In genomic region chrX:138919030-138919429, GRCm38 (mm10) we compare ENCODE assay signal across 29 mouse cellular contexts. TPM values are rescaled to one million over a fixed set of nuclear protein-coding genes. Genes with fewer than 3 reads are reported as not detected.
A peak's percentile ranks its signal among the peaks of the same experiment; 100 is the strongest.
DNase-seq lines count a peak whose midpoint lies in the region; ATAC-seq and TF ChIP-seq lines count a peak whose summit lies in the region.
"Had no signal": no experiment of that assay in that cellular context is flagged by ENCODE, and none has a peak within 500 bp of the region (broad histone marks: within the 10 kb centered on the region; RNA-seq: fewer than 3 reads in every experiment).

No protein-coding gene starts in this region.

- peak; percentile 35; the same call in 1 of the 2 replicates for TF ChIP-seq CTCF in intestine, postnatal 0 days (IDR thresholded peaks at IDR 0.05; ENCODE audit: low read depth)
- peak; percentile 56 for TF ChIP-seq CTCF in ES-Bruce4 (IDR thresholded peaks at IDR 0.05; ENCODE audit: low read depth, low read length)

- H3K27me3 ChIP-seq in intestine, postnatal 0 days (replicated peaks; ENCODE audit: control insufficient read depth, insufficient read depth, low read length), result peaks cover 3% of the 10 kb centered on the region; the same call in 1 of the 2 replicates
- no peaks in the 10 kb centered on the region for H3K27me3 ChIP-seq in intestine, embryonic 15.5 days (replicated peaks)
- H3K27me3 ChIP-seq in ES-Bruce4 (ENCODE audit: control insufficient read depth, insufficient read depth, low read length, poor library complexity, severe bottlenecking), result no peaks in the 10 kb centered on the region; the same call in 1 of the 2 replicates
- peaks cover 3% of the 10 kb centered on the region; the same call in 1 of the 2 replicates for H3K27me3 ChIP-seq in liver, embryonic 11.5 days (replicated peaks; ENCODE audit: control insufficient read depth, insufficient read depth, low read length)
- H3K27me3 ChIP-seq: stomach, embryonic 15.5 days had no signal

- no peak for TF ChIP-seq EP300 in ES-Bruce4 (IDR thresholded peaks at IDR 0.05; ENCODE audit: insufficient read depth, low read depth, low read length)

- H3K4me3 ChIP-seq in intestine, postnatal 0 days (ENCODE audit: low read depth, low read length), result no peak overlapping the region
- H3K4me3 ChIP-seq in intestine, embryonic 15.5 days (replicated peaks), result no peak overlapping the region
- no peak overlapping the region for H3K4me3 ChIP-seq in ES-Bruce4 (ENCODE audit: low read depth, low read length)
- H3K4me3 ChIP-seq in liver, embryonic 11.5 days (ENCODE audit: low read depth, low read length), result no peak overlapping the region
- H3K4me3 ChIP-seq: embryonic facial prominence, embryonic 12.5 days; erythroblast, embryonic 14.5 days; forebrain, embryonic 13.5 days; hindbrain, embryonic 10.5 days; layer of hippocampus, adult 2 months; limb, embryonic 12.5 days; liver, embryonic 12.5 days; myocyte; stomach, embryonic 15.5 days had no signal

- no peak overlapping the region for H3K4me2 ChIP-seq in intestine, postnatal 0 days (replicated peaks; ENCODE audit: low read depth)
- H3K4me2 ChIP-seq in intestine, embryonic 15.5 days (replicated peaks), result no peak overlapping the region
- no peak overlapping the region for H3K4me2 ChIP-seq in liver, embryonic 11.5 days
- H3K4me2 ChIP-seq: embryonic facial prominence, embryonic 12.5 days; forebrain, embryonic 13.5 days; limb, embryonic 12.5 days; liver, embryonic 12.5 days; stomach, embryonic 15.5 days had no signal

- TF ChIP-seq POLR2A in ES-Bruce4 (IDR thresholded peaks at IDR 0.05; ENCODE audit: insufficient read depth, low read length), result no peak

- no peaks in the 10 kb centered on the region for H3K9me3 ChIP-seq in intestine, postnatal 0 days (ENCODE audit: control insufficient read depth)
- no peaks in the 10 kb centered on the region for H3K9me3 ChIP-seq in intestine, embryonic 15.5 days
- H3K9me3 ChIP-seq in ES-Bruce4 (replicated peaks; ENCODE audit: control insufficient read depth, insufficient read depth, low read length, poor library complexity, severe bottlenecking), result no peaks in the 10 kb centered on the region
- H3K9me3 ChIP-seq in liver, embryonic 11.5 days (ENCODE audit: control insufficient read depth, low read length), result no peaks in the 10 kb centered on the region
- H3K9me3 ChIP-seq: embryonic facial prominence, embryonic 12.5 days; forebrain, embryonic 13.5 days; hindbrain, embryonic 10.5 days; limb, embryonic 12.5 days; liver, embryonic 12.5 days; stomach, embryonic 15.5 days had no signal

- no peaks in the 10 kb centered on the region for H3K36me3 ChIP-seq in intestine, postnatal 0 days (ENCODE audit: control insufficient read depth, insufficient read depth)
- no peaks in the 10 kb centered on the region for H3K36me3 ChIP-seq in intestine, embryonic 15.5 days
- H3K36me3 ChIP-seq in ES-Bruce4 (ENCODE audit: control insufficient read depth, insufficient read depth, low read length, poor library complexity, severe bottlenecking), result no peaks in the 10 kb centered on the region
- H3K36me3 ChIP-seq in liver, embryonic 11.5 days (ENCODE audit: control insufficient read depth, insufficient read depth, low read length), result no peaks in the 10 kb centered on the region
- H3K36me3 ChIP-seq: embryonic facial prominence, embryonic 12.5 days; hindbrain, embryonic 10.5 days; limb, embryonic 12.5 days; liver, embryonic 12.5 days; stomach, embryonic 15.5 days had no signal

- no peak for ATAC-seq in intestine, postnatal 0 days
- no peak for ATAC-seq in intestine, embryonic 15.5 days
- ATAC-seq in liver, embryonic 11.5 days (replicated peaks; ENCODE audit: low FRiP score), result no peak
- ATAC-seq: forebrain, embryonic 13.5 days; liver, embryonic 12.5 days had no signal

- no peaks in the 10 kb centered on the region for H3K4me1 ChIP-seq in intestine, postnatal 0 days (replicated peaks; ENCODE audit: control insufficient read depth, insufficient read depth, low read length)
- no peaks in the 10 kb centered on the region for H3K4me1 ChIP-seq in intestine, embryonic 15.5 days (replicated peaks)
- H3K4me1 ChIP-seq in ES-Bruce4 (ENCODE audit: control insufficient read depth, insufficient read depth, low read length), result no peaks in the 10 kb centered on the region
- no peaks in the 10 kb centered on the region for H3K4me1 ChIP-seq in liver, embryonic 11.5 days (replicated peaks; ENCODE audit: control insufficient read depth, insufficient read depth, low read length)
- H3K4me1 ChIP-seq: embryonic facial prominence, embryonic 12.5 days; forebrain, embryonic 13.5 days; hindbrain, embryonic 10.5 days; limb, embryonic 12.5 days; liver, embryonic 12.5 days; stomach, embryonic 15.5 days had no signal

- no peak overlapping the region for H3K9ac ChIP-seq in intestine, postnatal 0 days (ENCODE audit: low read depth, low read length)
- no peak overlapping the region for H3K9ac ChIP-seq in intestine, embryonic 15.5 days
- no peak overlapping the region for H3K9ac ChIP-seq in ES-Bruce4 (ENCODE audit: low read depth, poor library complexity, severe bottlenecking)
- H3K9ac ChIP-seq in liver, embryonic 11.5 days (ENCODE audit: low read depth, low read length), result no peak overlapping the region
- H3K9ac ChIP-seq: embryonic facial prominence, embryonic 12.5 days; forebrain, embryonic 13.5 days; limb, embryonic 12.5 days; liver, embryonic 12.5 days; stomach, embryonic 15.5 days had no signal

- DNase-seq in embryo, embryonic 10 days (ENCODE audit: low spot score), result peak; percentile 11
- no peak for DNase-seq in embryo, embryonic 9.5 days (ENCODE audit: extremely low spot score)
- peak; percentile 15 for DNase-seq in embryo, embryonic 10.5 days (ENCODE audit: low spot score)
- DNase-seq in liver, embryonic 11.5 days (ENCODE audit: low spot score), result no peak
- no peak for DNase-seq in retina, embryonic 14.5 days (ENCODE audit: low spot score)
- DNase-seq: adrenal gland, postnatal 10 days; cerebellum, adult 9-10 months; gastrocnemius, postnatal 25 days; heart, adult 18-20 months; kidney, adult 2 months; kidney, postnatal 10 days; layer of hippocampus, postnatal 36 days; lung, adult 18-20 months; lung, postnatal 36 days; midbrain, embryonic 14.5 days; thymus, adult 18-20 months; thymus, postnatal 36 days had no signal

- WGBS in intestine, postnatal 0 days, result 57% methylated on average over 7 of the region's 7 CpGs
- 57% methylated on average over 7 of the region's 7 CpGs for WGBS in intestine, embryonic 15.5 days
- WGBS in liver, embryonic 11.5 days, result 56% methylated on average over 7 of the region's 7 CpGs

- no peak overlapping the region for H3K27ac ChIP-seq in intestine, postnatal 0 days (ENCODE audit: low read depth, low read length)
- H3K27ac ChIP-seq in intestine, embryonic 15.5 days, result no peak overlapping the region
- H3K27ac ChIP-seq in ES-Bruce4 (ENCODE audit: insufficient read depth, low read length), result no peak overlapping the region
- no peak overlapping the region for H3K27ac ChIP-seq in liver, embryonic 11.5 days (ENCODE audit: low read depth, low read length)
- H3K27ac ChIP-seq: embryonic facial prominence, embryonic 12.5 days; forebrain, embryonic 13.5 days; hindbrain, embryonic 10.5 days; layer of hippocampus, adult 2 months; limb, embryonic 12.5 days; liver, embryonic 12.5 days; stomach, embryonic 15.5 days had no signal

RNA-seq across cellular contexts. Expression of gene Nrk, which starts 4.8 kb away (rescaled TPM):
- polyA plus RNA-seq in intestine, postnatal 0 days (2015; fragmentation: Nextera tagmentation; extraction: Ambion mirVana), result 1.1 and 1.2 TPM in 2 replicates
- 14.1 and 15.0 TPM in 2 replicates for polyA plus RNA-seq in intestine, embryonic 15.5 days (2015; fragmentation: Nextera tagmentation; extraction: Ambion mirVana)
- 22.4 and 24.5 TPM in 2 replicates for polyA plus RNA-seq in ES-Bruce4 (2011; ENCODE audit: insufficient read depth, insufficient read length, low read depth, missing spikeins)
- polyA plus RNA-seq in liver, embryonic 11.5 days (2014; fragmentation: Nextera tagmentation; extraction: Ambion mirVana), result 16.4 and 18.0 TPM in 2 replicates

Comparison
In these comparisons a context has a peak if more than half of its experiments do, and no peak if none do; other contexts are left out.
1. DNase-seq: peak in embryo, embryonic 10 days (single experiment) and embryo, embryonic 10.5 days (single experiment); none in embryo, embryonic 9.5 days (single experiment), liver, embryonic 11.5 days (single experiment) and retina, embryonic 14.5 days (single experiment).